In the genomic region with DNA sequence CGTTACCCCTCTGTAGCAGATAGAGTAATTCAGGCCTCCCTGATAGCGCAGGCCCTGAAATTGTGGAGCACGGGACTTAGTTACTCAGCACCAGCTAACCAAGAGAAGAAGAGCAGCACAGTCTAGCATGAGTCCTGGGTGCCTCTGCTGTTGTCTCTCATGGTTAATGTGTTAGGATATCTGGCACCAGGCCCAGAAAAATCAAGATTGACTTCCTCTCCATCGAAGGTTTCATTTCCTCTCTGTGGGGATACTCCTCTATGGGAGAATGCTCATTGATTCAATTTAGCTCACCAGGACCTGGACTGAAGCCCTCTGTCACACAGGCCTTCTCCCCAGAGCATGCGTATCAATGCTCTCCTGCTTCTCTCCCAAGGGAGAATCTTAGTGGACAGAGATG, we compare ENCODE assay signal across 10 mouse cellular contexts. TPM values are rescaled to one million over a fixed set of nuclear protein-coding genes. Genes with fewer than 3 reads are reported as not detected.
DNase-seq lines count a peak whose midpoint lies in the region; ATAC-seq and TF ChIP-seq lines count a peak whose summit lies in the region.
"Had no signal": no experiment of that assay in that cellular context is flagged by ENCODE, and none has a peak within 500 bp of the region (broad histone marks: within the 10 kb centered on the region; RNA-seq: fewer than 3 reads in every experiment).

No protein-coding gene starts in this region.

- H3K4me1 ChIP-seq in hindbrain, postnatal 0 days (ENCODE audit: insufficient read depth, low read length), result no peaks in the 10 kb centered on the region
- no peaks in the 10 kb centered on the region for H3K4me1 ChIP-seq in hindbrain, embryonic 12.5 days
- H3K4me1 ChIP-seq in heart, embryonic 14.5 days (ENCODE audit: control insufficient read depth in 2 of 2, insufficient read depth in 2 of 2, low read length in 2 of 2), result 0 out of 4 replicates have a peak, but pooled peaks cover 0 to 3% of the 10 kb centered on the region in 2 experiments
- no peaks in the 10 kb centered on the region for H3K4me1 ChIP-seq in lung, postnatal 0 days (ENCODE audit: insufficient read depth, low read depth, low read length)
- H3K4me1 ChIP-seq: embryonic facial prominence, embryonic 13.5 days had no signal

- WGBS in hindbrain, postnatal 0 days, result 60% methylated on average over 5 of the region's 5 CpGs
- WGBS in hindbrain, embryonic 12.5 days, result 80% methylated on average over 5 of the region's 5 CpGs
- 45% methylated on average over 5 of the region's 5 CpGs for WGBS in heart, embryonic 14.5 days
- 52% methylated on average over 5 of the region's 5 CpGs for WGBS in lung, postnatal 0 days

- no peak for TF ChIP-seq CTCF in hindbrain, postnatal 0 days (IDR thresholded peaks at IDR 0.05; ENCODE audit: low read depth)
- no peak for TF ChIP-seq CTCF in lung, postnatal 0 days (IDR thresholded peaks at IDR 0.05)

- no peak for ATAC-seq in hindbrain, postnatal 0 days
- no peak for ATAC-seq in hindbrain, embryonic 12.5 days (ENCODE audit: low FRiP score)
- no peak for ATAC-seq in heart, embryonic 14.5 days (ENCODE audit: insufficient number of reproducible peaks, insufficient read depth, low FRiP score, low read depth)
- ATAC-seq in lung, postnatal 0 days, result peak; percentile 43
- ATAC-seq in inflammation-experienced regulatory T-cells, adult 6 months, result no peak

- no peaks in the 10 kb centered on the region for H3K36me3 ChIP-seq in hindbrain, postnatal 0 days (ENCODE audit: insufficient read depth, low read length)
- no peaks in the 10 kb centered on the region for H3K36me3 ChIP-seq in hindbrain, embryonic 12.5 days
- H3K36me3 ChIP-seq in heart, embryonic 14.5 days (ENCODE audit: control insufficient read depth, insufficient read depth, low read length), result no peaks in the 10 kb centered on the region
- H3K36me3 ChIP-seq in lung, postnatal 0 days (ENCODE audit: insufficient read depth, low read length), result no peaks in the 10 kb centered on the region
- H3K36me3 ChIP-seq: embryonic facial prominence, embryonic 13.5 days had no signal

- no peak overlapping the region for H3K9ac ChIP-seq in hindbrain, postnatal 0 days (replicated peaks; ENCODE audit: low read length)
- H3K9ac ChIP-seq in hindbrain, embryonic 12.5 days, result no peak overlapping the region
- H3K9ac ChIP-seq in heart, embryonic 14.5 days (ENCODE audit: low read length), result no peak overlapping the region
- H3K9ac ChIP-seq in lung, postnatal 0 days (replicated peaks; ENCODE audit: low read depth), result no peak overlapping the region
- H3K9ac ChIP-seq: embryonic facial prominence, embryonic 13.5 days had no signal

- H3K4me2 ChIP-seq in hindbrain, postnatal 0 days (ENCODE audit: low read depth, low read length), result no peak overlapping the region
- no peak overlapping the region for H3K4me2 ChIP-seq in hindbrain, embryonic 12.5 days (replicated peaks)
- no peak overlapping the region for H3K4me2 ChIP-seq in heart, embryonic 14.5 days (ENCODE audit: low read length)
- no peak overlapping the region for H3K4me2 ChIP-seq in lung, postnatal 0 days (replicated peaks; ENCODE audit: low read depth, low read length)
- H3K4me2 ChIP-seq: embryonic facial prominence, embryonic 13.5 days had no signal

- H3K9me3 ChIP-seq in hindbrain, postnatal 0 days (ENCODE audit: low read length), result no peaks in the 10 kb centered on the region
- no peaks in the 10 kb centered on the region for H3K9me3 ChIP-seq in hindbrain, embryonic 12.5 days (replicated peaks)
- H3K9me3 ChIP-seq in heart, embryonic 14.5 days (ENCODE audit: control insufficient read depth, low read length), result 0 out of 2 replicates have a peak, but pooled peaks cover 3% of the 10 kb centered on the region
- no peaks in the 10 kb centered on the region for H3K9me3 ChIP-seq in lung, postnatal 0 days (ENCODE audit: low read length)
- H3K9me3 ChIP-seq: embryonic facial prominence, embryonic 13.5 days had no signal

- no peaks in the 10 kb centered on the region for H3K27me3 ChIP-seq in hindbrain, postnatal 0 days (ENCODE audit: insufficient read depth, low read length)
- H3K27me3 ChIP-seq in hindbrain, embryonic 12.5 days, result no peaks in the 10 kb centered on the region
- H3K27me3 ChIP-seq in heart, embryonic 14.5 days (ENCODE audit: control insufficient read depth, insufficient read depth, low read length), result no peaks in the 10 kb centered on the region
- no peaks in the 10 kb centered on the region for H3K27me3 ChIP-seq in lung, postnatal 0 days (replicated peaks; ENCODE audit: insufficient read depth, low read length)
- H3K27me3 ChIP-seq: embryonic facial prominence, embryonic 13.5 days had no signal

- H3K27ac ChIP-seq in hindbrain, postnatal 0 days, result no peak overlapping the region
- no peak overlapping the region for H3K27ac ChIP-seq in hindbrain, embryonic 12.5 days
- peak overlapping the region; percentile 3 to 8; a peak in 2 of 4 replicates for H3K27ac ChIP-seq in heart, embryonic 14.5 days (replicated peaks in 1 of 2; ENCODE audit: control insufficient read depth in 1 of 2, insufficient read depth in 1 of 2, low read depth in 2 of 2, low read length in 2 of 2)
- no peak overlapping the region for H3K27ac ChIP-seq in lung, postnatal 0 days (ENCODE audit: low read length)
- H3K27ac ChIP-seq: embryonic facial prominence, embryonic 13.5 days had no signal

- H3K4me3 ChIP-seq in hindbrain, postnatal 0 days (ENCODE audit: low read length), result no peak overlapping the region
- no peak overlapping the region for H3K4me3 ChIP-seq in hindbrain, embryonic 12.5 days
- H3K4me3 ChIP-seq in heart, embryonic 14.5 days (ENCODE audit: control insufficient read depth in 1 of 2, insufficient read depth in 1 of 2, low read depth in 1 of 2, low read length in 2 of 2), result no peak overlapping the region
- no peak overlapping the region for H3K4me3 ChIP-seq in lung, postnatal 0 days (ENCODE audit: low read depth, low read length)
- H3K4me3 ChIP-seq: embryonic facial prominence, embryonic 13.5 days had no signal

- no peak for TF ChIP-seq EP300 in lung, postnatal 0 days (IDR thresholded peaks at IDR 0.05)

- DNase-seq in hindbrain, postnatal 0 days (ENCODE audit: low spot score), result peak; percentile 33
- peak; percentile 40 to 57 for DNase-seq in B cell, adult 2 months
- peak; percentile 61 for DNase-seq in lung, postnatal 0 days (ENCODE audit: low spot score)
- DNase-seq in right cerebral cortex, postnatal 10 days (ENCODE audit: low spot score in 2 of 2), result no peak
- no peak for DNase-seq in frontal cortex, postnatal 25 days (ENCODE audit: low spot score in 2 of 2)
- DNase-seq: midbrain, embryonic 14.5 days had no signal

RNA-seq across cellular contexts. Expression of a gene that starts 15.6 kb away (rescaled TPM):
- total RNA-seq in hindbrain, postnatal 0 days (2014; rRNA removed), result 69.8 and 77.2 TPM in 2 replicates
- polyA plus RNA-seq in hindbrain, postnatal 0 days (2015; fragmentation: Nextera tagmentation; extraction: Ambion mirVana), result 49.1 and 50.1 TPM in 2 replicates
- polyA plus RNA-seq in hindbrain, embryonic 12.5 days (2016; fragmentation: Nextera tagmentation; extraction: Ambion mirVana), result 76.9 and 82.3 TPM in 2 replicates
- polyA plus RNA-seq in heart, embryonic 14.5 days (2014; fragmentation: Nextera tagmentation; extraction: Ambion mirVana), result 26.1 and 27.2 TPM in 2 replicates
- polyA plus RNA-seq in lung, postnatal 0 days (2015; fragmentation: Nextera tagmentation; extraction: Ambion mirVana), result 23.0 and 25.1 TPM in 2 replicates
- 1 to 10 TPM; 2.9 to 8.1 (median 7.1) TPM for polyA plus RNA-seq in inflammation-experienced regulatory T-cells, adult 6 months (2017; shearing (Covaris generic))

Comparison
In these comparisons a context has a peak if more than half of its experiments do, and no peak if none do; other contexts are left out.
1. DNase-seq: peak in hindbrain, postnatal 0 days (single experiment), B cell, adult 2 months (2 of 2) and lung, postnatal 0 days (single experiment); none in right cerebral cortex, postnatal 10 days (0 of 2) and frontal cortex, postnatal 25 days (0 of 2).
2. H3K27ac ChIP-seq: peak in heart, embryonic 14.5 days (2 of 2); none in hindbrain, postnatal 0 days (single experiment), hindbrain, embryonic 12.5 days (single experiment) and lung, postnatal 0 days (single experiment).